Comparison of ENCODE assay signal across 34 mouse cellular contexts in genomic region chr15:37154934-37155333, GRCm38 (mm10).
"Had no signal": no experiment of that assay in that cellular context is flagged by ENCODE, and none has a peak within 500 bp of the region (broad histone marks: within the 10 kb centered on the region; RNA-seq: fewer than 3 reads in every experiment).

No protein-coding gene starts in this region.

- H3K27me3 ChIP-seq: heart, embryonic 15.5 days; hindbrain, embryonic 12.5 days; hindbrain, embryonic 13.5 days; hindbrain, embryonic 15.5 days; intestine, embryonic 15.5 days; kidney, embryonic 15.5 days had no signal

- H3K4me3 ChIP-seq: heart, embryonic 10.5 days; heart, embryonic 12.5 days; heart, embryonic 13.5 days; heart, embryonic 15.5 days; hindbrain, embryonic 10.5 days; hindbrain, embryonic 12.5 days; hindbrain, embryonic 13.5 days; hindbrain, embryonic 15.5 days; intestine, embryonic 15.5 days; kidney, embryonic 15.5 days; layer of hippocampus, adult 2 months had no signal

- ATAC-seq: hindbrain, embryonic 16.5 days; hindbrain, postnatal 0 days; inflammation-experienced regulatory T-cells, adult 6 months; intestine, embryonic 15.5 days; intestine, embryonic 16.5 days; intestine, postnatal 0 days had no signal

- DNase-seq: heart, postnatal 10 days; heart, postnatal 14 days; heart, postnatal 36 days; heart, postnatal 4 days; kidney, adult 11 months; kidney, adult 18-20 months; kidney, adult 2 months; kidney, adult 8-10 months; kidney, adult 9 months; kidney, postnatal 10 days; kidney, postnatal 14 days; kidney, postnatal 25 days; kidney, postnatal 36 days; kidney, postnatal 4 days; layer of hippocampus, postnatal 36 days had no signal

- H3K4me2 ChIP-seq: heart, embryonic 11.5 days; heart, embryonic 12.5 days; heart, embryonic 13.5 days; heart, embryonic 15.5 days; hindbrain, embryonic 12.5 days; hindbrain, embryonic 13.5 days; hindbrain, embryonic 14.5 days; hindbrain, embryonic 15.5 days; intestine, embryonic 15.5 days; kidney, embryonic 15.5 days had no signal

- H3K36me3 ChIP-seq: heart, embryonic 10.5 days; heart, embryonic 12.5 days; heart, embryonic 13.5 days; heart, embryonic 15.5 days; hindbrain, embryonic 10.5 days; hindbrain, embryonic 12.5 days; hindbrain, embryonic 13.5 days; hindbrain, embryonic 15.5 days; intestine, embryonic 15.5 days; kidney, embryonic 15.5 days had no signal

- H3K27ac ChIP-seq: heart, embryonic 10.5 days; heart, embryonic 13.5 days; heart, embryonic 15.5 days; hindbrain, embryonic 10.5 days; hindbrain, embryonic 12.5 days; hindbrain, embryonic 13.5 days; hindbrain, embryonic 14.5 days; hindbrain, embryonic 15.5 days; hindbrain, postnatal 0 days; intestine, embryonic 15.5 days; kidney, embryonic 15.5 days; kidney, postnatal 0 days; layer of hippocampus, adult 2 months had no signal

- H3K9me3 ChIP-seq: heart, embryonic 10.5 days; heart, embryonic 12.5 days; heart, embryonic 13.5 days; heart, embryonic 15.5 days; hindbrain, embryonic 10.5 days; hindbrain, embryonic 12.5 days; hindbrain, embryonic 13.5 days; hindbrain, embryonic 15.5 days; intestine, embryonic 15.5 days; kidney, embryonic 15.5 days had no signal

- H3K9ac ChIP-seq: heart, embryonic 12.5 days; heart, embryonic 13.5 days; heart, embryonic 15.5 days; hindbrain, embryonic 12.5 days; hindbrain, embryonic 13.5 days; hindbrain, embryonic 14.5 days; hindbrain, embryonic 15.5 days; intestine, embryonic 15.5 days; kidney, embryonic 15.5 days had no signal
